Mouse (Mus musculus): ENCODE data around the gene Prkd3.

Prkd3 gene

DNA sequence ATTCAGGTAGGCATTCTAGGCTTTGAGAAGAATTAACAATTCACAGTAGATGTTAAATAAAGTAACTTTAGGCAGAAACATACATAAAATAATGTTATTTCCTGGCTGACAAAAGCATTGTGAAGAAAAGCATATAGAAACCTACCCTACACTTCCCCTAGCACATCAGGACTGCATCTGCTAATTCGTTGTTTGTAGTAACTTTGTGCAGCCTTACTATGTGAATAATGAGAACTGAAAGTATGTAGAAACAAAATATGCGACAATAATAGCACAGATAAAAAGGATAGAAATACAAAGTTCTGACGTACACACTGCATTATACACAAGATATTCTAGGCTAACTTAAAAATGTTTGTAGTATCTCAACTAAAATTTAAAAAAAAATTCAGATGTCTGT lies 21.4 kb downstream of the Prkd3 start:
- no peak for DNase-seq

- no peak for DNase-seq
Observed at GRCm38 (mm10) chr17:78998130-78998529, 22.5 kb downstream of the Prkd3 start.

- no peak for DNase-seq
Observed at GRCm38 (mm10) chr17:78994931-78995820, 25.4 kb downstream of the Prkd3 start.

GRCm38 (mm10) chr17:78994382-78994781 lies 26.2 kb downstream of the Prkd3 start:
- DNase-seq, result no peak

DNA sequence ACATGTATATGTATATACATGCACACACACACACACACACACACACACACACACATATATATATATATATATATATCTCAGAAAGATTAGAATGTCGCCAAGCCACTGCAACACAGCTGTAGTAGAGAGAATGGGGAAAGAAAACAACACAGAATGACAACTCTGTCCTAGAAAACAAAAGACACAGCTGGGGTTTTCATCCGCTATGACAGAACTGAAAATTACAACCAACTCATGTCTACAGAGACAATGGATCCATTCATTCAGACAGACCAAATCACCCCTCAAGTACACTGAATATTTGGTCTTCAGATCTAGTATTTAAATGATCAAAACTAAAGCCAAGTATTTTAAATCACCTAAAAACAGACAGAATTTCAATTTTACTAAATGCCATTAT lies 26.9 kb downstream of the Prkd3 start:
- DNase-seq, result no peak

DNA sequence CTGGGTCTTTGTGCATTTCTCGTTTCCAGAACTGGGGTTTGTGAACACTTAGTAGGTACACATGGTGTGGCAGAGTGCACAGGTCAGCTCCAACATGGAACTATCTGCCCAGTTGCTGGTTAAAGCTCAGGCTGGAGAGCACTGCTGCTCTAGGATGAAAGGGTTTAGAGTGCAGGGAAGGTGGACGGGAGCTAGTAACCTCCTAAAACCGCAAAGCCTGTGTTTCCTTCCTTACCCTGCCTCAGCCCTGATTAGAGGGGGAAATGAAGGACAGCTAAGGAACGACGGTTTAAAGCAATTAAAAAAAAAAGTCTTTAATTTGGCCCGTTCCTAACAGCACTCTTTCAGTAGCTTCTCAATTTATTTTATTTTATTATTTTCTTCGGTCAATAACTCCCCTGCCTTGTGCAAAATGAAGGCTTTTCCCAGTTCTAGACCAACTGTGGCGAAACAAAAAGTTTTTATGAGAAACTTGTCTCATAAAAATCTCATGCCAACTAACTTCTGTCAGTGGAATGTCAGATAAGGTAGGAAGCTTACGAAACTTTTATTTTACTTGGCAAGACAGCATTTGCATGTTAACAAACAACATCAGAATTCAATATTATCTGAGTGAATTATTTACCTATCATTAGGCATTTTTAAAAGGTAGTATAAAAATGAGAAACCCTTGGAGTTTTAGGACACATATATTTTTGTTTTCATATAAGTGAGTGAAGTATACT lies 28.2 kb downstream of the Prkd3 start:
- no peak for DNase-seq

DNA sequence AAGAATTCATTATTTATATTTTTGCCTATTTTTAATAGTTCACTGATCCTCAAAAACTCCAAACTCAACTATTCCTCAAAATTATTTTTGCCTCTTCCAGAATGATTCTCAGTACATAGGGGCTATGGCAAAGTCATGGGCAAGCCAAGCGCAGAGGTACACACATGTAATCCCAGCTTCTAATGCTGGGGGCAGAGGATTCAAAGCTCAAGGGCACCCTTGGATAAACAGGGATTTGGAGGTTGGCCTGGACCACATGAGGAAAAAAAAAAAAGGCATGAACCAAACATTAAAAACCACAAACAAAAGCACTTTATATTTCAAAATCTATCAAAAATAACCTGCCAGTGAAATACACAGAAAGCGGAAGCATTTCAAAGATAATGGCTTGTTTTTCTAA lies 29.1 kb downstream of the Prkd3 start:
- no peak for DNase-seq

GRCm38 (mm10) chr17:78989015-78989414 lies 31.6 kb downstream of the Prkd3 start:
- no peak for DNase-seq

DNA sequence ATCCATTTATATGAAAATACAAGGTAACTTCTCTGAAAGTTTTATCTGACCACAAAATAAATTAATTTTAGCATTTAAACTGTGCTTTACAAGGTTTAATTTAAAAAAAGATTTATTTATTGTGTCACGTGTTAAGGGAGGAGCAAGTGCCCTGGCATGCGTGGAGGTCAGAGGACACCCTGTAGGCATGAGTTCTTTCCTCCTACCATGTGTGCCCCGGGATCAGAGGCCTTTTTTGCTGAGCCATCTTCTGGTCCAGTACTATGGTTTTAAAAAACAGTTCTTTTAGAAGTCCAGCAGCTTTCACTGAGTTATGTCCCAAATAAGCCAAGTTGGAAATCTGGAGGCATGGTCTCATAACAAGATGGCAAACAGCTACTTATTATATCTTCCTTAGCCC lies 36.9 kb downstream of the Prkd3 start:
- DNase-seq, result no peak

- DNase-seq, result no peak
Observed at GRCm38 (mm10) chr17:78983166-78983565, 37.5 kb downstream of the Prkd3 start.

DNA sequence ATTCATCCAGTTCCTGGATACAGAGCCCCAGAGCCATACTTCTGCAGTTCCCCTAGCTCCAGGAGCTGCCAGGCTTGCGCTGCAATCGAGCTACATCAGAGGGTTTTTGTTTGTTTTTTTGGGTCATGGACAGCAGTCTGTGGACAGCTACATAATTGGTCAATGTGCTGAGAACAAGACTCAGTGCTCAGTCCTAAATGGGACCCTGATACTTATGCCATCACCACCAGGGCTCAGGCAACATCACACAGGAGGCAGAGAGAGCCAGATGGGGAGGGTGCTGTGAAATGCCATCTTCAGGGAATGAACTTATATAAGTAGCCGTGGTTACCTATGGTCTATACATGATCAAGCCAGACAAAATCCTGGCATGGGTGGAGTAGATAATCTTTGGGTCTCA lies 52.1 kb downstream of the Prkd3 start:
- DNase-seq, result no peak

- DNase-seq, result no peak
Observed at GRCm38 (mm10) chr17:78966092-78966883, 54.3 kb downstream of the Prkd3 start.

GRCm38 (mm10) chr17:78964387-78964786 lies 56.2 kb downstream of the Prkd3 start:
- no peak for DNase-seq

DNA sequence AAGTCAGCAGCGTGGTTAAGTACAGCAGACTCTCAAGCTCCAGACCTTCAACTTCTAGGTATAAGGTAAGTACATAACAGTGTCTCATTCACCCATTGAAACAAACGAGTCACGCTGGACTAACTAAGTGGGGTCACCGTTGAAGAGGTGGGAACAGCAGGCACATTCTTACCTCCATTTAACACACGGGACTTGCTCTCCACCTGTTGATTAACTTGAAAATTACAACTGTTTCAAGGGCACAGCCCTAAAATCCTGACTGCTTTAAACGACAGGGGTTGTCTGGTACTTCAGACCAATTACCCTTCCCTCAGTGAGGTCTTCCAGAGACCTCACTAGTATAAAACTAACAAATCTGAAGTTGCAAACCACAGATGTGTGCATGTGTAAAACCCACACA lies 61.1 kb downstream of the Prkd3 start:
- DNase-seq, result no peak

DNA sequence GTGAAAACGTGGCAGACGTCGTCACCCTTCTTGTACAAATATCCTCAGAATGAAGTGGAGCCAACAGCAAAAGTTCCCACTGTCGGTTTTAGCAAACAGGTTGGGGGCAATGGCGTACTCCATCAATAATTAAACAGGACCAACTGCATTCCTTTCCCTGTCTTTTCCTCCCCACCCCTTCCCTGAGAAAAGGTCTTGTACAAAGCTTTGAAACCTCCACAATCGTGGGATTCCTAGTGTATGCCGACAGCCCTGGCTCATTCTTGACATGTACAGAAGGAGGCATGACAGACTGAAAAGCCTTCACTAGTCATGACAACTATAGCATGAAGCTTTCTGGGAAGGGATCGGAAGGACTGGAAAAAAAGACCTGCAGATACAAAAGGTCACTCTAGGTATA lies 67.4 kb downstream of the Prkd3 start:
- DNase-seq, result no peak

GRCm38 (mm10) chr17:78952070-78952469 lies 68.5 kb downstream of the Prkd3 start:
- DNase-seq, result no peak

DNA sequence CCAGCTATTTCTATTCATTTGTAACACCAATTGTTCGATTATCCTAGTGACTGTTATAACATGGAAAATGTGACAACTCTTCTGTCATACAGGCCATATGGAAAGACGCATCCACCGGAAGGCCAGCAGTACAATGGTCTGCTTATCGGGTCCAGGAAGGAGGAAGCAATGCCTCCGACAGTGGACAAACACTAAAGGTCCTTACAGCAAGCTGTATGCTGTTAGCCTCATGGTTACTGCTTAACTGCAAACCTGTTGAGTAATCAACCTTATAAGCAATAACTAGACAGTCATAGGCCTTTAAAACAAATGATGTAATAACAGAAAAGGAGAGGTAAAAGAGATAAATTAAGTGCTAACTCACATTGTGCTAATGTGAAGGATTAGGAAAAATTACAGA lies 69.4 kb downstream of the Prkd3 start:
- no peak for DNase-seq

- no peak for DNase-seq
Observed at GRCm38 (mm10) chr17:78942579-78942978, 78.0 kb downstream of the Prkd3 start.

GRCm38 (mm10) chr17:78938927-78939326 lies 81.7 kb downstream of the Prkd3 start:
- no peak for DNase-seq

DNA sequence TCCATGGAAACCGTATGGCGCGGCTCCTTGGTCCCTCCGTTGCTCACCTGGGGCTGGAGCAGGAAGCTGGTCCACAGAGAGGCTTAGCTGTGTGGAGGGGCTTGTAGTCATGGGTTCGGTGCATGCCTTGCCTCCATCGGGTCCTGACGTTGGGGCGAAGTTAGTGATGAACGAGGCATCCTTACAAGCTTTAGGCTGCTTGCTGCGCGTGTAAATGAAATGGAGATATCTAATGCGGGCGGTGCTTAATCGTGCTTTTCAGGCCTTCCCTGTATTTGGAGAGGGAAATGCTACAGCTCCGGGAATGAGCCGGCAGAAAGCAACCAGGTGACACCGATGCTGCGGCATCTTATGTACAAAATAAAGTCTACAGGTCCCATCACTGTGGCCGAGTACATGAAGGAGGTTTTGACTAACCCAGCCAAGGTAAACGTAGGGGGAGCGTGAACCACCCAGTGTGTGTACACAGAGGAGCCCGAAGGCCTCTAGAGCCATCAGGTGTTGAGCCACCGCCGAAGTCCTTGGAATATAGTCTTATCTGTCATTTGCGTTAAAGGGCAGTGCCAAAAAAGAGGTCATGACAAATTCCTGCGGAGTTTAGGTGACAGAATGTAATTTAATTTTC lies 83.3 kb downstream of the Prkd3 start:
- DNase-seq, result no peak

- DNase-seq, result peak; percentile 91 to 95
Observed at GRCm38 (mm10) chr17:78936466-78937228, 84.0 kb downstream of the Prkd3 start, which contains the start of the genes Cebpz and Ndufaf7. Gene Cebpz (minus strand): TSS chr17:78937066. Gene Ndufaf7 (plus strand): TSS chr17:78937136.

- no peak for DNase-seq
Observed at GRCm38 (mm10) chr17:78935857-78936256, 84.8 kb downstream of the Prkd3 start.
